Mouse (Mus musculus): ENCODE data around the gene Me3.

The Me3 gene

GRCm38 (mm10) chr7:89667570-89667969 lies 35.4 kb downstream of the Me3 start:
- DNase-seq = no peak

GRCm38 (mm10) chr7:89669461-89669860 lies 37.3 kb downstream of the Me3 start:
- no peak for DNase-seq

GRCm38 (mm10) chr7:89671104-89671831 lies 39.1 kb downstream of the Me3 start:
- no peak for DNase-seq

GRCm38 (mm10) chr7:89676176-89676575 lies 44.0 kb downstream of the Me3 start:
- DNase-seq = no peak

GRCm38 (mm10) chr7:89677850-89678249 lies 45.7 kb downstream of the Me3 start:
- DNase-seq = no peak

- no peak for DNase-seq
These were observed 46.5 kb downstream of the Me3 start for GRCm38 (mm10) chr7:89678719-89679118.

GRCm38 (mm10) chr7:89679139-89679538 lies 46.9 kb downstream of the Me3 start:
- no peak for DNase-seq

- DNase-seq = no peak
These were observed 47.5 kb downstream of the Me3 start for GRCm38 (mm10) chr7:89679621-89680140.

GRCm38 (mm10) chr7:89680891-89681290 lies 48.7 kb downstream of the Me3 start:
- DNase-seq = no peak

GRCm38 (mm10) chr7:89681666-89682470 lies 49.7 kb downstream of the Me3 start:
- DNase-seq = no peak

- DNase-seq = peak; percentile 61
These were observed 66.0 kb downstream of the Me3 start for GRCm38 (mm10) chr7:89698186-89698585.

- DNase-seq = peak; percentile 44
These were observed 67.6 kb downstream of the Me3 start for GRCm38 (mm10) chr7:89699668-89700350.

GRCm38 (mm10) chr7:89700511-89700910 lies 68.3 kb downstream of the Me3 start:
- no peak for DNase-seq

- peak; percentile 47 for DNase-seq
These were observed 78.6 kb downstream of the Me3 start for GRCm38 (mm10) chr7:89710776-89711175.

- DNase-seq = no peak
These were observed 80.9 kb downstream of the Me3 start for GRCm38 (mm10) chr7:89713059-89713458.

GRCm38 (mm10) chr7:89716226-89716625 lies 84.0 kb downstream of the Me3 start:
- DNase-seq = no peak

GRCm38 (mm10) chr7:89717521-89717920 lies 85.3 kb downstream of the Me3 start:
- DNase-seq = no peak

GRCm38 (mm10) chr7:89718264-89718663 lies 86.1 kb downstream of the Me3 start:
- DNase-seq = no peak

GRCm38 (mm10) chr7:89720256-89720655 lies 88.1 kb downstream of the Me3 start:
- no peak for DNase-seq

GRCm38 (mm10) chr7:89726712-89727111 lies 94.5 kb downstream of the Me3 start:
- DNase-seq = no peak

- DNase-seq = no peak
These were observed 95.4 kb downstream of the Me3 start for GRCm38 (mm10) chr7:89727615-89728014.

- peak; percentile 35 for DNase-seq
These were observed 96.2 kb downstream of the Me3 start for GRCm38 (mm10) chr7:89728393-89728792.

- no peak for DNase-seq
These were observed 98.3 kb downstream of the Me3 start for GRCm38 (mm10) chr7:89730514-89730913.

Data from lung, postnatal 10 days (tissue).